Mouse (Mus musculus) G1E-ER4 (cell line): ENCODE data around the gene Ak7. TPM values are rescaled to one million over a fixed set of nuclear protein-coding genes. Genes with fewer than 3 reads are reported as not detected.

Experiments used
- GATA1 ChIP-seq: IDR thresholded peaks from one replicate; pipeline ENCODE4 v1.8.0; 2012; ENCODE audit warnings: low read length, inconsistent platforms
- polyA plus RNA-seq: library from polyadenylated mRNA; stranded (reverse); fragments of >175 nt; gene quantifications from 2 replicates; pipeline ENCODE4 v1.2.3, GENCODE M21; 2012

Gene Ak7
- polyA plus RNA-seq, 1 experiment = 0.05 TPM

DNA sequence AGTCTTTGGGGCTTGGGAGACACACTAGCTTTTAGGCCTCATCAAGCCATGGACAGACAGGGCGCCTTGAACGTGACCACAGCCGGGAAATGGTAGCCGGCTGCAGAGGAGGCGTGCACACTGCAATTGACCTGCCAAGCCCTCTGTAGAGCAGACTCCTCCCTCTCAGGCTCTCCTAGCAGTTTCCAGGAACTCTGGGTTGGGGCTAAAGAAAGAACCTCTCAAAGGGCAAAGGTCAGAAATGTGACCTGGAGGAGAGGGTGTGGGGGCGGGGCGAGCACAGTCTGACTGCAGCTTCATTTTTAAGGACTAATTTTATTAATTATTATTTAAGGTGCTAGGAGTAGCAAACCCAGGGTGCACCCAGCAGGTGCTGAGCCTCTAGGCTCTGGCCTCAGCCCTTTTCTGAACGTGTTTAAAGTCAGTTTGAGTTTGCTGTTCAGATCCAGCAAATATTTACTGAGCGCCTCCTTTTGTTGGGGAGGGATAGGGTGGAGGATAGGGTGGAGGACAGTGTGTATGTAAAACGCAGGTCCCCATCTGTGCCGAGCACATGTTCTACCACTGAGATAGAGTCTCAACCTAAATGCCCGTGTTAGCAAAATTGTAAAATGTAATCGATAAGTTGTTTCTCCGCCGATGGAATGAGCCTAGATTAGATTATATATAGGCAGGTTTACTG is 52.2 kb downstream of the Ak7 start:
- TF ChIP-seq GATA1 = no peak

DNA sequence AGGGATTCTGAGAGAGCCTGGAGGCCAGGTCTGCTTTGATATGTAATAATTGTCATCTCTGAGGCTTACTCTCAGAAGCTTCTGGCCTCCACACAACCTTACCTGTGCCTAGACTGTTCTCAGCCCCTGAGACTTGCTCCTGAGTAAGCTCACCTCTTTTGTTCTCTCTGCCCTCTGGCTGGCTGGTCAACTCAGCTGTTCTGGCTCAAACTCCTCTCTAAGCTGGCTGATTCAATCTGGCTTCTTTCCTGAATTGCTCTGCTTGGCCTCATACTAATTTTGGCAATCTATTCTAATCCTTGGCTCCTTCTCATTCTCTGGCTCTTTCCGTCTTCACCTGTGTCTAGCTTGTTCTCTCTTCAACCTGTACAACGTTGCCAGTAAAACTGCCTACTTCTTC is 53.1 kb downstream of the Ak7 start:
- TF ChIP-seq GATA1 = no peak

- peak; percentile 92 for TF ChIP-seq GATA1
These were observed 54.2 kb downstream of the Ak7 start for GRCm38 (mm10) chr12:105759849-105760478.

- TF ChIP-seq GATA1 = no peak
These were observed 55.4 kb downstream of the Ak7 start for GRCm38 (mm10) chr12:105761171-105761570.

DNA sequence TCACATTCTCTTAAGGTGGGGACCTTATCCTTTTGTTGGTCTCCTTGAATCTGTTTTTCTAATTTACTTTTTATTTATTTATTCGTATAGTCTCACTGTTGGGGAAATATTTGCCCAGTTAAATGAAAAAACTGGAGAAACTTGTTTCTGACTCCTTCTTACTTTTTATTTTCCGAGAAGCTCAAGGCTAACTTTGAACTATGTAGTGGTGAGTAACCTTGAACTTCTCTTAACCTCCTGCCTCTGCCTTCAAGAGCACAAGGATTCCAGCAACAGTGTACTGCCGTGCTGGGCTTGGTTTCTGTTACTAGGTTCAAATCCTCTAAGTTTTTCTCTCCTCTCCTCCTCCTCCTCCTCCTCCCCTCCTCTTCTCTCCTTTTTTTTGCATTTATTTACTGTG is 55.9 kb downstream of the Ak7 start:
- TF ChIP-seq GATA1 = no peak

GRCm38 (mm10) chr12:105769700-105770099 is 63.9 kb downstream of the Ak7 start:
- no peak for TF ChIP-seq GATA1

DNA sequence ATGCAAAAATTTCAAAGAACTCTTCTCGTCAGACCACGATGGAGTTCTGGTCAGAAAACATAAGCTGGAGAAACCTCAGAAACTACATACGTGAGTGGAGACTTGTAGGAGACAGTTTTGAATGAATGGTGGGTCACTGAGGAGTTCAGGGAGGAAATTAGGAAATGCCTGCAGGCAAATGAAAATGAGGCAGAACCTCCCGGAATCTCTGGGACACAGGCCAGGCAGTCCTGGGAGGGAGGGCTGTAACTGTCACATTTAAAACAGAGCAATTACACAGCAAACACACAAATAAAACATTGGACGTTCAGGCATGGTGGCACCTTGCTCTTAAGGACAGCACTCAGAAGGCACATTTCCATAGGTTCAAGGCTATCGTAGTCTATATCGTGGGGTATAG is 69.1 kb downstream of the Ak7 start:
- TF ChIP-seq GATA1 = no peak

- no peak for TF ChIP-seq GATA1
These were observed 71.9 kb downstream of the Ak7 start for GRCm38 (mm10) chr12:105777651-105778050.

DNA sequence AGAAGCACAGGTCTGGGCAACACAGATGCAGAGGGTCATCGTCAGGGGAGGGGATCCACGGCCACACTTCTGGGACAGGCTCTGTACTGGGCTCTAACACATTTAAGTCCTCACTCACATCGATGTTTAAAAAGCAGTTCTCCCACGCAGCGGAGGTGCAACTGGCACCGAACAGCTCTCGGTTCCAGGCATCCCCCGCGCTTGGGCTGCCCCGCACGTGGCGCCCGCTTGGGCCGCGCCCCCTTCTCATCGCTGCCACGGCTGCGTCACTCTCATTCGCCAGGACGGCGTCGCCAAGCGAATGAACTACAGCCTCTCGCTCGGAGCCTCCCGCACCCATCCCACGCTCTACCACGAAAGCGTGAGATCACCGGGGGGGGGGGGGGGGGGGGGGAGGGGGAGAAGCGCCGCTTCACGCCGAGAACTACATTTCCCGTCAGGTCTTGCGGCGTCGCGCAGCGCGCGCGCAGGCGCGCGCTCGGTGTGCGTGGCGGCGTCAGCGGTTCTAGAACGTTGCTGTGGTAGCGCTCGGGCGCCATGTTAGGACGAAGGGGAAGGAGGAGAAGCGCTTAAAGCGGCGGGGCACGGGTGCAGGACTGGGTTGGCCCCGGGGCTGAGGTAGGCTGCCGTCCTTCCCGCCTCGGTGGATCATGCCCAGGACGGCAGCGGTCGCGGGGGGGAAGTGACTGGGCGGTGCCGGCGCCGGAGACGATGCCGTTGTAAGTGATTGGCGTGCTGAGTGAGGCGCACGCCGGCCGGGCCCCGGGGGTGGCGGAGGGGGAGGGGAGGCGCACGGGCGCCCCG is 78.6 kb downstream of the Ak7 start, which contains the start of gene Papola:
Papola (plus strand) TSS at position 499 of the 804 bp plus-strand sequence.
- TF ChIP-seq GATA1 = no peak

GRCm38 (mm10) chr12:105785000-105785774 is 79.4 kb downstream of the Ak7 start:
- no peak for TF ChIP-seq GATA1

DNA sequence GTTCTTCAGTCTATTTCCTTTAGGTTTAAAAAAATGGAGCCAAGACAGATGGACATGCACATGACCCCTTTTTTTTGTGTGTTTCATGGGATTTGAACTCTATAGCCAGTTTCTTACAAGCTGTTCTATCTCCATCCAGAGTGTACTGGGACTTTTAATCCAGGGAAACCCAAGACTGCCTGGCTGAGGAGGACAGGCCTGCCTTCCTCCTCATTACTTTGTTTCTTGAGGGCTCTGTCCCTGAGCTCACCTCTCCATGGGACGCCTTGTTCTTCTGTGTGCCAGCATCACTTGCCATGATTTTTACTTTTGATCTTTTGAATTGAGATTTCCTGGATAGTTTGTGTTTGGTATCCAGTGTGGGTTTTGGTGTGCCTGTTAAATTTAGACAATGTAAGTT is 80.3 kb downstream of the Ak7 start:
- TF ChIP-seq GATA1 = no peak

DNA sequence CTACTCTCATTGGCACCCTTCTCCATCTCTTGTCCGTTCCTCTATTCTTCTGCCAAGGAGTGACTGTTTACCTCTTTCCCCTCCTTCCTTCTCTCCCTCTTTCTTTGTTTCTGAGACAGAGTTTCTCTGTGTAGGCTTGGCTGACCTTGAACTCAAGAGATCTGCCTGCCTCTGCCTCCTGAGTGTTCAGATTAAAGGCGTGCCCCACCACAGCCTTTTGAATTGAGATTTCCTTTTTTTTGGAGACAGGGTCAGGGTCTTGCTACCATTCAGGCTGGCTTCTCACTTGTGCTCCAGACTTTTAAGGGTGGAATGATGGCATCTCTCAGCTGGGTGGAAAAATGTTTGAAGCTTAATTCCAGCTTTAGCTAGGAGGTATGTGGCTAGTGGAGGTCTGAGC is 81.8 kb downstream of the Ak7 start:
- no peak for TF ChIP-seq GATA1

DNA sequence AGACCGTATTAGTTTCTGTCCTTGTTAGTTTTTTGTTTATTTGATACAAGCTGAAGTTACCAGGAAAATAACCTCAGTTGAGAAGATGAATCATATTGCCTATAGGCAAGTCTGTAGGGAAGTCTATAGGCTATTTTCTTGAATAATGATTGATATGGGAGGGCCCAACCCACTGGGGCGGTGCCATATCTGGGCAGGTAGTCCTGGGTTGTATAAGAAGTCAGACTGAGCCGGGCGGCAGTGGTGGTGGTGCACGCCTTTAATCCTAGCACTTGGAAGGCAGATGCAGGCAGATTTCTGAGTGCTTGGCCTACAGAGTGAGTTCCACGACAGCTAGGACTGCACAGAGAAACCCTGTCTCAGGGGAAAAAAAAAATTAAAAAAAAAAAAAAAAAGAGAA is 84.1 kb downstream of the Ak7 start:
- no peak for TF ChIP-seq GATA1

DNA sequence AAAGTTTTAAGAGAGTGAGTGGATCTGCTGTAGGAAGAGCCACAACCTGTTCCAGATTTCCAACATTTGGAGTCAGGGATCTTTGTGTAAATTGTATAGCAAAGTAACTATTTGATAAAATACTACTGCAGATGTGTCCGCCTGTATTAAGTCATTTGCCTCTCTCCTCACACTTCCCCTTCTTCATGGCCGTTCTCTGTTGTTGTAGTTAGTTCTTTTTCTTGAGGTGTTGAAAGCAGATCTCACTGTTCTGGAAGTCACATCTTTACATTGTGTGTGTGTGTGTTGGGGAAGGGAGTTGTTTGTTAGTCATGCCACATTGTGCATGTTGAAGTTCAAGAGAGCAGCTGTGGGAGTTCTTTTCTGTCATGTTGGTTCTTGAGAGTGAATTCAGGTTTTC is 89.1 kb downstream of the Ak7 start:
- no peak for TF ChIP-seq GATA1

DNA sequence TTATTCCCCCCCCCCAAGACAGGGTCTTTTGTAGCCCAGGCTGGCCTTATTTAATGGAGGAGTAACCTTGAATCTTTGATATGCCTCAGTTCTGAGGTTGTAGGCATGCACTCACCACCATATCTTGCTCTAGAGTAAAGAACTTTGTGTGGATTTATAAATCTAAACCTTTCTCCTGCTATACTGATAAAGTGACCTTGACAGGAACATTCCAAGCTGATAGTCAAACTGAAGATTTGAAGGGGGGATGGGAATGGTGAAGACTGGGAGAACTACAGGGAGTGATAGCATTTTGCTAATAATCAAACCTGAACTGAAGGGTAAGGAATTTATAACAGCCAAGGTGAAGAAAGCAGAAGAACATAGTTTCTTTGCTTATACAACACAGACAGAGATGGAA is 92.2 kb downstream of the Ak7 start:
- TF ChIP-seq GATA1 = no peak

- no peak for TF ChIP-seq GATA1
These were observed 100.0 kb downstream of the Ak7 start for GRCm38 (mm10) chr12:105805790-105806189.
